Mouse (Mus musculus): ENCODE data around the gene Scyl1.
A peak's percentile ranks its signal among the peaks of the same experiment; 100 is the strongest.

DNA sequence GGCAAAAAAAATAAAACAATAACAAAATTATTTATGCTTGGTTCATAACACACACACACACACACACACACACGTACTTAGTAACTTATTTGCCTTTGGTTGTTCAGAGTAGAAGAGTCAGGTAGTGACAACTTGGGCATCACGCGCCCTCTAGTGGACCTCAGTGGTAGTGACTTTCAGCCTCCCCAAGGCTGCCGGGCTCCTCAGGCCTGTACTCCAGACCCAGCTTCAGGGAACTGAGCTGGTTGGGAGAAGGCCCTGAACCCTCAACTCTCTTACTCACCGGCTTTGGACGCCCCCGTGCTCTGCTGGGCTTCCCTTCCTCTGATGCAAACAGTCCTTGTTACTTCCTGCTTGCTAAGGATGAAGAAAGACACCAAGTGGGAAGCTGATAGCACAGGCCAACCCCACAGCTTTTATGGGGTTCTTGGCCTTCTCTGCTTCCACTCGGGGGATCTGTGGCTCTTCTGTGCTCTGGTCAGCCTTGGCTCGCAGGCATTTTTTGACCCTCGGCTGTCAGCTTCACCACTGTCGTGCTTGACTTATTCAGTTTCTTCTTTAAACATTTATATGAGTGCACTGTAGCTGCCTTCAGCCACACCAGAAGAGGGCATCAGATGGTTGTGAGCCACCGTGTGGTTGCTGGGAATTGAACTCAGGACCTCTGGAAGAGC is 15.4 kb upstream of the Scyl1 start:
- TF ChIP-seq POLR2A (IDR thresholded peaks at IDR 0.05; ENCODE audit: control insufficient read depth, extremely low read depth, insufficient read depth, low read length, poor library complexity) (no peak), CTCF (IDR thresholded peaks at IDR 0.05; ENCODE audit: borderline replicate concordance, control insufficient read depth, extremely low read depth, insufficient read depth, low read length, poor library complexity) (peak; percentile 74)

Measured in thymus, adult 2 months (tissue).